Mouse (Mus musculus) ovary, postnatal 10 days (tissue): ENCODE measurements around the gene Cryzl2.

Experiments
- DNase-seq: peaks from one replicate; pipeline ENCODE4 v3.0.0; 2022; ENCODE audit warnings: low spot score

Cryzl2 gene

DNA sequence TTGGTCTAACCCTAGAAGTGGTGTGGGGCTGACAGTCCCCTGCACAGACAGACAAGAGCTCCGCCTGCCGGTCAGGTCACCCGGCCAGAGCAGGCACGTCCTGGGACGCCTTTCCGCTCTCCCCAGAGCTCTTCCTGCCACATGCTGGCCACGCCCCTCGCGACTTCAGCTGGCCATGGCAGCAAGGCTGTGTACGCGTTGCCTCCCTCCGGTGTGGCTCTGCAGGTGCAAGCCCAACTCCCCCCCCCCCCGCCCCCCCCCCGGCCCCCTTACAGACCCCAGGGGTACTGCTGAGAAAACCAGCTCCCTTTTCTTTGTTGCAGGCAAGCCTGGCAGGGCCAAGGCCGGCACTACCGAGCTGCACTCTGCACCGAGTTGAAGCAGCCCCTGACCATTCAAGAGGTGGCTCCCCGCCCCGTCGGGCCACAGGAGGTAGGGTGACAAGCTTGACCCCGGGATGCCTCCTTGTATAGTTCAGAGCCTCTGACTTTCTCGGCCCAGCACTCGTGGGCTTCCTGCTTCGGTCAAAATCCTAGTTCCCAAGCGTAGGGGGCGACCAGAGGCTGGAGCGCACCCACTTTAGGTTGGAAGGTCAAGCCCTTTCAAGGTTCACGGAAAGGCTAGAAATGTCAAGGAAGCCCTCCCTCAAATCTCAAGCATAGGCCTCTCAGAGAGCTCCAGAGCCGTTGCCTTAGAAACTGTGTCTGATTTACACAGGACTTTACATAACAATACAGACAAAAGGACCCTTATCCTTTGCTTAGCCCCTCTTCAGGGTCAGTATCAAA, at the start of gene Cryzl2:
Cryzl2 (plus strand) TSS at position 157 of the 788 bp plus-strand sequence.
- DNase-seq: peak; percentile 45

DNA sequence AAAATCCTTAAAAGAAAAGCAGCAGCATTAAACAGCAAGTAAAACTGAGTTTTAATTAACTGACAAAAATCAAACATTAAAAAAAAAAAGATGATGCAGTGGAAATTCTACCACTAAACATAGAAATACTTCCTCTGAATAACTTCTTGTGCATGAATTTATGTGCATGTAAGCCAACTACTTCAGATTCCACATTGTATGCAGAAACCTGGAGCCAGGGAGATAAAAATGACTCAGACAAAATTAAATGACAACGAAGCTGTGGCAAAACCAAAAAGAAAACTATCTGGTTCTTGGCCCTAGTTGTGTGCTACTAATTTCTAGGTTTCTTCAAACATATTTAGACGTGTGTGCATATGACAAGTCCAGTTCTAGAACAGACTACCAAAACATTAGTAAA, 48.7 kb upstream of the Cryzl2 start:
- no peak for DNase-seq

DNA sequence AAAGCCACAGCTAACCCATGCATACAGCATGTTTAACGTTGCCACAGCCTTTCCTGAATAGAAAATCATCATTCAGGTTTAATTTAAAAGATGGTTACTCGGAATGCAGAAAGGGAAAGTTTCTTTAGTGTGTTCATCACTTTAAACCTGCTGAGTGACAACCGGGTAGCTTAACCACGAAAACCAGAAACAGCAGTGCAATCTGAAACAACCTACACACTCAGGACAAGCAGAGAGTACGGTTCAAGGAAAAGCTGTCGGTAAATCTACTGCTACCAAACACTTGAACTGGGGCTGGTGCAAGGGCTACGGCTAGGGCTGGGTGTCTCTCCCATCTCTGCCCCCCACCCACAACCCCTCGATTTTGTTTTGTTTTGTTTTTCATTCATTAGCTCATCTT, 47.4 kb upstream of the Cryzl2 start:
- DNase-seq: no peak

DNA sequence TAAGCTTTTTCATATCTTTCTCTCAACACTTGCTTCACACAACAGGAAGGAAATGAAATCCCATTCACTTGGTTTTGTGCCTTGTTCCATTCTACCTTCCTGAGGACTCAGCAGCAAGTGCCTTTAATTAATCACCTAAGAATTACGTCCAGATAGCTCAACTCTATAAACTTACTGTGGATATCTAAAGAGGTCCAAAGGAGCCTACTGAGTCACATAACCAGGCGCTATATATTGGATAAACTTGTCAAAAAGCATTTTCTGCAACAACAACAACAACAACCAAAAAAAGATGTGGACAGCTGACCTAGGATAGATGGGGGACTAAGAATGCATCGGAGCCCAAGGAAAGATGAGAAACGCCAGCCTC, 47.1 kb upstream of the Cryzl2 start:
- DNase-seq: no peak

DNA sequence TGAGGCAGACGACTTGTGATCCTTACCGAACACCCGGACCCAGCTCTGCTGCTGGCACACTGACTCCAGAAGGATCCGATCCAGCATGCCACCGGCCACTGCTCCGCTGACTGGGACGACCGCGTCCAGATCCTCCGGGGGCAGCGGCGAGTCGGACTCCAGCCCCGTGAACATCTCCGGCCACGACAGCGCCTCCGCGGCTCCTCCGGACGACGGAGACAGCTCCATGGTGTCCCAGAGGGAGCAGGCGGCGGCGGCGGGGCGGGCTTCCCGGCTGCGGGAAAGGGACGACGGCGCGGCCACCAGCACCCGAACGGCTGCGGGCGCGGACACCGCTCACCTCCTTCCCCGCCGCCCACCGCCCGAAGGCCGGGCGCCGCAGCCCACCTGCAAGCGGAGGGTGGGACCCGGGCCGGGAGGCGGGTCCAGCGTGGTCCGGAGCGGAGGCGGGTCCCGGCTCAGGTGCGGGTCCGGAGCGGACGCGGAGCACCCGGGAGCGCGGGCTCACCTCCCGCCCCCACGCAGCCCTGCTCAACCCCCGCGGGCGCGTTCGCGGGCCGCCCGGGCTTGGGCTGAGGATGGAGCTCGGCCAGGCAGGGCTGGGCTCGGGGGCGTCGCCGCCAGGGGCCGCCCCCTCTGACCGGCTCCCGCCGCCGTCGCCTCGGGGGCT, 46.5 kb upstream of the Cryzl2 start:
- DNase-seq: peak; percentile 53

DNA sequence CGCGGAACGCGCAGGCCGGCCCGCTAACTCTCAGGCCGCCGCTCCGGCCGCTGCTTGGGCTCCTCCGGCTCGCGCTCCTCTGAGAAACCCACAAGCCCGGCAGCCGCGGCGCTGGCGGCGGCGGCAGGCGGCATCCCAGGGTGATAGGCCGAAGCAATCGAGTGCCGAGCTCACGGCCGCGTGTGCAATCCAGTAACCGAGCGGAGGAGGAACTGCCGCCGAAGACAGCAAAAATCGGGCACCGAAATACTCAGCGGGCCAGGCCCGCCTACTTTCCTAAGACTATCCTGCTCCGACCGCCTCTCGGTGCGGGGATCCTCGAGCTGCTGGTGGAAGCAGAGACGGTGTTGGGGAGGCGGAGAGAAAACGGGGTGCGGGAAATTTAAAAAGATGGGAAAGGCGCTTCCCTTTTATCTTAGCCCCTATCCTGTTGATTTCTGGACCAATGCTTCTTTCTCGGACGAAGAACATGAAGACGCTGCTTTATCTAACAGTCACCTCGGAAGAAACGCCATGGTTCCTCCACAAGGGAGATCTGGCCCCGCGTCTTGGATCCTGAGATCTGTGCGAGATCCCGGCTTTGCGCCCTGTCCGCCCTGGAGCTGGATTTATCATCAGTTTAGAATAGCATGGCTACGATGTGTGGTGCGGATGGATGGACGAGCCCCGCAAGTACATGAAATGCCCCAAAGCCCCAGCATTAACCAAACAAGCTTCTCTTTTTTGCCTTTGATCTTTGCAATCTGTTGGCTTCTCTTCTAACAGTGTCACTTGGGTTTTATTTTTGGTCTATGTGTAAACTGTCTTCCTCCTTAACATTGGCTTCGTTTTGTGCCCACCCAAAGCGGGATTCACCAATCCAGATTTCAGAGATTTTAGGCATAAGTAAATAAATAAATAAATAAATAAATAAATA, 45.7 kb upstream of the Cryzl2 start, which contains the start of gene Rasal2:
Rasal2 (minus strand) TSS at position 142 of the 916 bp plus-strand sequence.
- DNase-seq: peak; percentile 88

DNA sequence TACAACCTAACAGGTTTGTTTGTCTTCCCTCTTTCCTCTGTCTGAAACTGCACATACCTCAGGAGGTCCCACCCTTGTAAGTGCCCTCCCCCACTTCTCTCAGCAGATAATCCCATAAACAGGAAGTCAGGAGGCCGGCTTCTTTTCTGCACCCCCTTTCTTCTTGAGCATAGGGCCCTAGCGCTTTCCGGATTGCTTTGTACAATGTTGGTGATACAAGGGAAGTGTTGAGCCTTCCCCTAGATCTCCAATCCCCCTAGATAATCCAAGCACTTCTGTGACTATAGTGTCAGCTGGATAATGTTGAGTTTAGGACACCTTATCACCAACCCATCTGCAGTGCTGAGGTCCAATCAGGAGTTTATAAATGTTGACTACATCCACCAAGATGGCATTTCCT, 42.6 kb upstream of the Cryzl2 start:
- DNase-seq: no peak

DNA sequence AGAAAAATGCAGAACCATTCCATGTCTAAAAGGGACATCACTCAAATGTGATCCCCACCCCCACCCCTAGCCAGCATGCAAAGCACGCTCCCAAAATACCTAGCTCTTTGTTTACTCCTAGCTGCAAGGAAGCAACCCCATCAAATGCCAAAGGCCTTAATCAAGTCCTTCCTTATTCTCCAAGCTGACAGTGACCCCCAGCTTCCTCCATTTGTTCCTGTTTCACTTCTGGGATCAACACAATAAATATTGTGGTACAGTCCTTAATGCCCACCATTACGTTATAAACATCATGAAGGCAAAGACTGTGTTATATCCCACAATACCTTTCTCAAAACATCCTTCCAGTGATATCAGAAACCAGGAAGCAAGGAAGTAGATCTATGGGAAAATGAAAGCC, 41.7 kb upstream of the Cryzl2 start:
- DNase-seq: no peak

DNA sequence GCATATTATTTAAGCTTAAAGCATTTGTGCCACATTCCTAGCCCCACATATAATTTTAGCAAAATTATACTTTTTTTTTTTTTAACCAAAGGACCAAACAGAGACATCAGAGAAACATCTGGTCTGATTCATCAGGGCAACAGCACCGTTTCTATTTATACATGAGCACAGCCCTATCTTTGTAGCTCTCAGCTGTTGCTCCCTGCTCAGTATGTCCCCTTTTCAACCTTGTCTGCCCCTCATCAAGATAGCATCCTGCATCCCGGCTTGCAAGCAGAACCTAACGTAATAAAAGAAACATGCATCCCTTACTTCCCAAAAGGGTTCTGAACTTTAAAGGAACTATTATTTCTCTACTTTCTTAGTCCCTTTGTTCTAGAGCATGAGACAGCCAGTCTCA, 41.0 kb upstream of the Cryzl2 start:
- no peak for DNase-seq

DNA sequence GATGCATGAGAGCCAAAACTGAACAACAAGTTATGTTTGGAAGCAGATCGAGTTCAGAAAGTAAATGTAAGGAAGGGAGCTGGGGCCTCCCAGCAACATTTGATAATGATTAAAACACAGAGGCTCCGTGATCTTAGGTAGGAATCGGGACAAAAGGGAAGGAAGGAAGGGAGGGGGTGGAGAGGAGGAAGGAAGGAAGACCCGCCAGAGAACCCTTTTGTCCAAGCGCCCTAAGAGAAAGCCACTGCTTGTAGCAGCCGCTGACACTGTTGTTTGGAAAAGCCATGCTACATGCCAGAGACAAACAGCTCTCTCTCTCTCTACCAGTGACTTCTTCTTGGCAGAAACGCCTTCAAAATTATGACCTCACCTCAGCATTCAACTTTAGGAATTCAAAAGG, 40.5 kb upstream of the Cryzl2 start:
- DNase-seq: no peak

DNA sequence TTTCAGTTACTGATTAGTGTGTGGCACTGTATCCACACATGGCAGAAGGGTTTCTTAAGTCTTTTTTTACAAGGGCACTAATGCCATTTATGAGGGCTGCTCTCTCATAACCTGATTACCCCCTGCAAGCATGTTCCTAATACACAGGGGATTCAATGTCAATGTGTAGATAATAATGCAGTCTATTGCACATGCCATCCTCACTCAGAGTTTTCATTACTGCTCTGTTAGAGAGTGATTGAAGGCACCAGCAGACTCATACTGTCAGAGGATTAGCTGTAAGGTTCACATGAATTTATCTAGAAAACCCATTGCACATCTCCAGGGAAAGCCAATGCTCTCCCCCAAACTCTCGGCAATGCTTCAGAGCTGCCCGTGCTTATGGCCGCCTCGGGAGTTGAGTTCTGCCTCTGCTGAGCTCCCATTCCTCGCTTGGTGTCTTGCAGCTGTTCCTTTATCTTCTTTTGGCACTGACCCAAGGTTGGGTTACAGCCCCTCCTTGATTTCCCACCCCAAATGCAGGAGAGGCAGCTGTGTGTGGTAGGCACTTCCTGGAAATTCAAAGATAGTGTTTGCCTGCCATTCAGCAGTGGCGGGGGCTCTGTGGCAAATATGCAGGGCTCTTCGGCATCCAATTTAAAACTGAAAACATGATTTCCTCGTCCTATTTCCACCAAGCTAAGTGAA, 32.5 kb upstream of the Cryzl2 start:
- no peak for DNase-seq

DNA sequence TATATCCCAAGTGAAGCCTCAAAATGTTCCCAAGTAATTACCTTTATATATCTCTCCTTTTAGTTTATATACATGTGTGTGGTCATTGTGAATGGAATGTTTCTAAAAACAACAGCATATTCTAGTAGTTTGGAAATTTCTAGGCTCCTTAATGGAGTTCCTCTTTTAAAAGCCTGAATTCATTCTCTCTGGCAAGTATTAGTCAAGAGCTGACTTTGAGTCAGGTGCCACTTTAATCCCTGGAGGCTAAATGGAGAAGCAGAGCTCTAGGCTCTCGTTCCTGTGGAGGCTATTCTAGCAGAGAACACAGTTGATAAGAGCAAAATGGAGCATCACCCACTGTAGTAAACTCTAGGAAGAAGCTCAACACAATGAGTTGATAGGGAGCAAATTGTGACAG, 31.4 kb upstream of the Cryzl2 start:
- DNase-seq: no peak

DNA sequence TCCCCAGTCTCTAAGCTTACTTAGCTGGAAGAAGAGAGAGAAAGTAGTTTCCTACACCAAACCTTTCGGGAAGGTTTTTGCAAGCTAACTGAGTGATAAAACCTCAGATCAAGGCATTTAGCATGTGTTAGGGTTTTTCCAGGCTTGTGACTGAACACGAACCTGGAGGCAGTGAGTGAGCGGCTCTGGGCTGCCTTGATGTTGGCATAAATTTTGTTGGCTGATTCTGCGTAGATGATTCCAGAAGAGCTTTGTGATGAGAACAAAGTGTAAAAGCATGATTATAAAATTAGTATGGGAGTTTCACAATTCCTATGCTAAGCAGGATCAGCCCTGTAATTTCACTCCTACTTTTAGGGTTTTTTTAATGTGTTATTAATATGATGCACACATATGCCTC, 30.8 kb upstream of the Cryzl2 start:
- no peak for DNase-seq

DNA sequence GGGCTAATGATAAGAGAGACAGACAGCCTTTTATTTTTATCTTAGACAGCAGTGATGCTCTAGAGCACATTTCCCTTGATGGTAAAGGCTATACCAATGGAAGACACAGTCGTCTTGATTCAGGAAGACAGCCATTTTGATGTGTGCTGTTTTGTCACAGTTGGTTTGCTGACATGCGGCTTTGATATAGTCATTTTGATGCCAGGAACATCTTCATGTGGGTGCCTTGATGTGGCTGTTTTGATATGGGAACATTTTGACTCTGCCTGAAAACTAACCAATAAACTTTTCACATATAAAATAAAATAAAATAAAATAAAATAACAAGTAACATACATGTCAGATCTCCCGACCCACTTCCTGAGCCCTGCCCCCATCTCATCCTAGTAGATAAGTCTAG, 30.0 kb upstream of the Cryzl2 start:
- no peak for DNase-seq

DNA sequence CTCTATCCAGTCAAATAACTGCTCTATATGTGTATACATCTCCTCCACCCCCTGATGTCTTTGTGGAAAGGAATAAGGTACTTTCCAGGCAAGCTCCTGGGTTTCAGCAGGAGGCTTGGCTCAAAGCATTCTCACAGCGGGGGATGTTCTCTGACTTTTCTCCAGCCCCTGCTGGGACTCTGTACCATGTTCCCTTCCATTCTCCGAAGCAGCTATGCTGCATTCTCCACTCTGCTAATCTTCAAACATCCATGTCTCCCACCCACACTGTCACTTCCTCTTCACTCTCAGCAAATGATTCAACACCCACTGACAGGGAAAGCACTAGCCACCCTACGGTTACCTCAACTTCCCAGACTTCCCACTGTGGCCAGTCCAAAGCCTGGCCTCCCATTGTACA, 25.1 kb upstream of the Cryzl2 start:
- no peak for DNase-seq

DNA sequence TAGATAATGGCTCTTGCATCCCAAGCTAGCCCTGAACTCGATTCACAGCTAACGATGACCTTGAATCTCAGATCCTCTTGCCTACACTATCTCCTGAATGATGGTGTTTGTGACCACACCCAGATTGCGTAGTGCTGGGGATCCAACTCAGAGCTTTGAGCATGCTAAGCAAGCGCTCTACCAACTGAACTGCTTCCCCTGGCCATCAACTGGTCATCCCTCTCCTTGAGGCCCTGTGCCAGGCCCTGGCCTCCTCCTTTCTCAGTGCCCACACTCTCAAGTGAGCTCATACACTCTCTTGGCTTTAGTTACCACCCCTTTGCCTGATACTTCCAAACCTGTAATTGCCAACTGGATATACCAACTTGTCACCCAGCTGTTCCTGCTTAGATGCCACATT, 24.0 kb upstream of the Cryzl2 start:
- DNase-seq: no peak

DNA sequence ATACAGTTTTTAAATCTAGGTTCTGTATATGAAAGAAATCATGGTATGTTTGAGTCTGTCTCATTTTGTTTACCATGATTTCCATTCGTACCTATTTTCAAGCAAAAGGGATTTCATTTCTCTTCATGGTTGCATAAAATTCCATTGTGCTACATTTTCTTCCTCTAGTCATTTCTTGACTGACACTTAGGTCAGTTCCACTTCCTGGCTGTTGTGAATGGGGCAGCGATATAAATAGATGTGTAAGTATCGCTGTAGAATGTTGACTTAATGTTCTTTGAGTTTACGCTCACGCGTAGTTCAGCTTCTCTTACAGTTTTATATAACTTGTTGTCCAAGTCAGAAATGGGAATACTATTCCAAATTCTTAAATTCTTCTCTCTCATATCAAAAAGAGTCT, 22.5 kb upstream of the Cryzl2 start:
- DNase-seq: no peak

DNA sequence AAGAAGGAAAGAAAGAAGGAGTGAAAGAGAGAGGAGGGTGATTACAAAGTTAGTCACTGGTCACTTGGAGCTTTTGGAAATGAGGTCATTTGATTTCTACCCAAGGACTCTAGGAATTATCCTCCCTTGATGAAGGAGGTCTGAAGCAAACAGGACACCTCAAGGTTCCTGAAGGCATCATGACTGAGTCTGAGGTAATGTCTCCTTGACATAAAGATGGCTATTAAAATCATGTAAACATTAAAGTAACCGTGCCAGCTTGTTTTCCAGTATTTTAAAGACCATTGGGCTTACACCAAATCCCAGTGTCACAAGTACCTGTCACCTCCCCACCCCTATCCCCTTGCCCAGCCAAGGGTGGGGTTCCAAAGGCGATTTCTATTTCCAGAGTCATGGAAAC, 20.1 kb upstream of the Cryzl2 start:
- DNase-seq: no peak

DNA sequence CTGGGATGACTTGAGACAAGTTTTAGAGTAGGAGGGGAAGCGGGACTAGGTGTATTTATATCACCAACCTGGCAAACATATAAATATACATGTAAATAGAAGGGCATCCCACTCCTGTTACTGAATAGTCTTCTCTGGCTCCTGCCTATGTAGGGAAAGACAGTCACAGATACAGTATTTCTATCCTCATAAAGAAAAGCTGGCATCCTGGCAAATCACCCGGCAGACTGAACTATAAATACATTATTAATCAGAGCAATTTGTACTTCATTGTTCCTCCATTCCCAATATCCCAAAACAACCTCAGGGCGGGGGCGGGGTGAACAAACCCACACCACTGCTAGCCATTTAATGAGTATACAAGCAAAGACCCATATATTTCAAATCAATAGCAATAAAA, 19.3 kb upstream of the Cryzl2 start:
- no peak for DNase-seq

DNA sequence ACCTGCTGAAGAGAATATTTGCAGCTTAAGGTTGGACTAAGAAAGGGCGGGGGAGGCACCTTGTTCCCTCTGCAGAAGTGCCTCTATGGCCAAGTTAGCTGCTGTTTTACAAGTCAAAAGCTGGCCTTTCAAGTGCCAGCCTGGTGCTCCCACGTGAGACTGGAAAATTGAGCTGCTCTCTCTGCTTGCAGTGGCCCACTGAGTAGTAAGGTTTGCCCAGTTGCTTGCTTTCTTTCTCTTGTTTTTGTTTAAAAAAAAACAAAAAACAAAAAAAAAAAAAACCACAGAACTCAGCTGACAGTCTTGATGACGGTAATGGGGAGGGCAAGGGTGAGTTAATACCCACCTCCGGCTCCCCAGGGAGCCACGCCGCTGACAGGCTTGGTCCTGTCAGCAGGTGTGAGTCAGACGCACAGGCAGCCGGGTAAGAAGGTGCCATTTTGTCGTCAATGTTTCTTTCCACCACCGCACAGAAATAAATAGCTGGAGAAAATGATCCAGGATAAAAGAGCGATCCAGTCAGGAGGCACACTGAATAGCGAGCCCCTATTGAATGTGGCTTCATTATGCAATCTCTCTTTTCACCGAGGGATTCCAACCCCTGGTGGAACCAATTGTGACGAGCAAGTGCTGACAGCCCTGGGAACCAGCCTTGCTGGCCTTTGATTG, 18.3 kb upstream of the Cryzl2 start:
- DNase-seq: no peak

DNA sequence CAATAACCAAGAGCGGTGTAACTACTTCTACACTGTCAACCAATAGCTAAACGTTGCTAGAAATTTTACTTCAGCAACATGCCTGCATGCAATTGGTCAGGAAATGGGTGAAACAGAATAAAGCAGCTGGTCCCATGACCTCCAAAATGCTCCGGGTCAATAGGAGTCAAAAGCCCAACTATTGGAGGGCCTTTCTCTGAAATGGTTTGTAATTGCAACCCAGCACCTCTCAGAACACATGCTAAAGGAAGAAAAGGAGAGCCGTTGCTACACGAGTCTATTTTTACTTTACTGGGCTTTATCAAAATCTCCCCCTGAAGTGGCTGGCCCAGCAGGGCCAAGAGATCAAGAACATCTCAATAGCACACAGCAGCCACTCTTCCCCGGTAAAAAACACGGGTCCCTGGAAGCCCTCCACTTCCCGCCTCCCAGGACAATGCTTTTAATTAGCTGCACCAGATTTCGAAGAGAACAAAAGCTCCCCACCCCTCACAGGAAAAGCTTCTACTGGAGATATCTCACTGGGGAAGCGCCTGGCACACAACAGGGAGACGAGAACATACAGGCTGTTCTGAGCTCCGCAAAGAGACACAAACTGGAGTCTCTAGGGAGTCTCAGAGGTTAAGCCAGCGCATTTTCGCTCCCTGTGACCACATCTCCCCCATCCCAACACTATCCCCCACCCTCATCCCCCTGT, 15.2 kb upstream of the Cryzl2 start:
- DNase-seq: no peak
